Mouse (Mus musculus) lung, postnatal 0 days (tissue): ENCODE measurements at regions not wholly inside any gene's neighbourhood (a gene's known extent, or its start where the extent isn't known, plus 50 kb on each side); places are given as distances from the start of the nearest gene placed in this dataset.
A peak's percentile ranks its signal among the peaks of the same experiment; 100 is the strongest.
"Not testable (repeated sequence)": the region's sequence is repeated elsewhere in the genome, so short reads cannot be mapped to it uniquely, and the experiment has no call there.

Source experiments
- ATAC-seq: fragments of 200-750 bp; cut with Nextera tagmentation; 2 replicates; pipeline ENCODE4 v1.8.0; 2017; ENCODE audit warnings: moderate library complexity
- DNase-seq: peaks from one replicate; pipeline ENCODE4 v3.0.0-alpha.2; 2016; ENCODE audit warnings: low spot score
- H3K27ac ChIP-seq: fragments of 300-500 bp; sonication (generic); 2 replicates; pipeline ENCODE4 v1.5.1; 2014; ENCODE audit warnings: antibody characterized with exemption, mild to moderate bottlenecking, low read length, mixed read lengths
- H3K27me3 ChIP-seq: fragments of 300-500 bp; sonication (generic); replicated peaks from 2 replicates; pipeline ENCODE4 v1.6.1; 2014; ENCODE audit warnings: low read length, mixed read lengths; ENCODE audit not compliant: insufficient read depth
- H3K36me3 ChIP-seq: fragments of 300-500 bp; sonication (generic); 2 replicates; pipeline ENCODE4 v1.6.1; 2014; ENCODE audit warnings: low read length, mixed read lengths; ENCODE audit not compliant: insufficient read depth
- H3K4me1 ChIP-seq: fragments of 300-500 bp; sonication (generic); 2 replicates; pipeline ENCODE4 v1.6.1; 2014; ENCODE audit warnings: antibody characterized with exemption, low read depth, low read length, mixed read lengths; ENCODE audit not compliant: insufficient read depth
- H3K4me2 ChIP-seq: fragments of 300-500 bp; sonication (generic); replicated peaks from 2 replicates; pipeline ENCODE4 v1.6.1; 2014; ENCODE audit warnings: low read depth, mild to moderate bottlenecking, low read length, moderate library complexity, mixed read lengths
- H3K4me3 ChIP-seq: fragments of 300-500 bp; sonication (generic); 2 replicates; pipeline ENCODE4 v1.5.1; 2014; ENCODE audit warnings: low read depth, low read length
- H3K9ac ChIP-seq: fragments of 300-500 bp; sonication (generic); replicated peaks from 2 replicates; pipeline ENCODE4 v1.6.1; 2014; ENCODE audit warnings: low read depth, mild to moderate bottlenecking
- H3K9me3 ChIP-seq: fragments of 300-500 bp; sonication (generic); 2 replicates; pipeline ENCODE4 v1.6.1; 2016; ENCODE audit warnings: low read length, mixed read lengths
- CTCF ChIP-seq: IDR thresholded peaks from 2 replicates; pipeline ENCODE4 v1.5.1; 2016; ENCODE audit warnings: antibody characterized with exemption, mild to moderate bottlenecking
- EP300 ChIP-seq: IDR thresholded peaks from 2 replicates; pipeline ENCODE4 v1.6.1; 2016; ENCODE audit warnings: antibody characterized with exemption, mild to moderate bottlenecking, control low read depth
- WGBS: fragments of 180-500 bp; shearing (Covaris S2); extraction: QIAGEN DNeasy Blood & Tissue Kit; methylation state at CpG from one replicate; pipeline ENCODE4 v1.1.7; 2014; 5-methylcytosine and 5-hydroxymethylcytosine counted together

DNA sequence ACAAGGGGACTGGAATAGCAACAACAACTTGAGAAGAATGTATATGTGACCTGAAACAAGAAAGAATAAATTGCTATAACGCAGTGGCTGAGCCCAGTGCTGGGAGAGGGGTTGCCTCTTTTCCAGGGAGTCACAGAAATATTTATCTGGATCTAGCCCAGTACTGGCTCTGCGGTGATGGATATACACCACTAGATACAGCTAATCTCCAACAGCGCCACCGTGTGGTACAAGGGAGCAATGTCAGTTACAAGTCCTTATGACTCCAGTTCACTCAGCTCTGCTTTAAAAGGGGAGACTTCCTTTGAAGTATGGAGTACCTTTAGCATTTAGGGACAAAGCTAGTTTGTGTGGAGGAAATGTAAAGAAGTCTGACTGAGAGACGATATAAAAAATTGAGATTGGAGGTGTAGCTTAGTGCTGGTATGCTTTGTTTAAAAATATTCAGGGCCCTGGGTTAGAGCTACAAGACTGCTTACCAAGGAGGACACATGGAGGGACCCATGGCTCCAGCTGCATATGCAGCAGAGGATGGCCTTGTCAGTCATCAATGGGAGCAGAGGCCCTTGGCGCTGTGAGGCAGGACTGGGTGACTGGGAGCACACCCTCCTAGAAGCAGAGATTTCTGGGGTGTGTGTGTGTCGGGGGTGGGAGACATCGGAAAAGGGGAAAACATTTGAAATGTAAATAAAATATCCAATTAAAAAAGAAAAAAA is 97.6 kb upstream of the Stxbp6 start:
- WGBS, result 35% methylated on average over 8 of the region's 8 CpGs
- Histone ChIP-seq H3K36me3 (no peaks in the 10 kb centered on the region), H3K4me3 (no peak overlapping the region), H3K9me3 (no peaks in the 10 kb centered on the region), H3K9ac (no peak overlapping the region), H3K27ac (no peak overlapping the region), H3K4me2 (no peak overlapping the region), H3K27me3 (no peaks in the 10 kb centered on the region), H3K4me1 (no peaks in the 10 kb centered on the region)
- TF ChIP-seq CTCF (peak; percentile 94), EP300 (no peak)
- DNase-seq (peak; percentile 82), ATAC-seq (peak; percentile 57; the same call in 1 of the 2 replicates)

DNA sequence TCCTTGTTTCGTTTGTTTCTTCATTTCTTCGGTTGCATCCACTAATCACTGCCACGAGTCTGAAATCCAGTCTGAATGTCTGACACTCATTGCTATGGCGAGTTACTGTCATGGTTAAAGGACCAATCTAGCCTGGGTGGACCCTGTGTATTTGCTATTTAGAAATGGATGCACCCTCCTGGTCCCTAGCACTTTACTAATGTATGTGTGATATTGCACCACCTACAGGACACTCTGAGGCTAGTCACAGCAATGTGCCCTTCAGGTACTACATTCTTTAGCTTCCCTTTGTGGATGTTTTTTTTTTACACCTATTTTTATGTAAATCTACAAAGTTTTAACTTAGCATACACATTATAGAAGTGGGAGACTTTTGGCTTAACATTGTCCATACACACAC is 87.5 kb upstream of the Stxbp6 start:
- Histone ChIP-seq H3K36me3 (no peaks in the 10 kb centered on the region), H3K27ac (no peak overlapping the region), H3K4me2 (no peak overlapping the region), H3K9me3 (no peaks in the 10 kb centered on the region), H3K4me3 (no peak overlapping the region), H3K27me3 (no peaks in the 10 kb centered on the region), H3K9ac (no peak overlapping the region), H3K4me1 (no peaks in the 10 kb centered on the region)
- 69% methylated on average over 4 of the region's 4 CpGs for WGBS
- no peak for TF ChIP-seq EP300
- peak; percentile 77 for TF ChIP-seq CTCF
- no peak for ATAC-seq
- peak; percentile 57 for DNase-seq

- H3K27me3 ChIP-seq, DNase-seq, H3K4me1 ChIP-seq, H3K4me2 ChIP-seq, ATAC-seq, H3K9me3 ChIP-seq, H3K36me3 ChIP-seq, H3K27ac ChIP-seq, H3K4me3 ChIP-seq, H3K9ac ChIP-seq: not testable (repeated sequence)
- 73% methylated on average over 5 of the region's 5 CpGs for WGBS
These were observed 87.1 kb upstream of the Stxbp6 start for GRCm38 (mm10) chr12:45161581-45161980.

DNA sequence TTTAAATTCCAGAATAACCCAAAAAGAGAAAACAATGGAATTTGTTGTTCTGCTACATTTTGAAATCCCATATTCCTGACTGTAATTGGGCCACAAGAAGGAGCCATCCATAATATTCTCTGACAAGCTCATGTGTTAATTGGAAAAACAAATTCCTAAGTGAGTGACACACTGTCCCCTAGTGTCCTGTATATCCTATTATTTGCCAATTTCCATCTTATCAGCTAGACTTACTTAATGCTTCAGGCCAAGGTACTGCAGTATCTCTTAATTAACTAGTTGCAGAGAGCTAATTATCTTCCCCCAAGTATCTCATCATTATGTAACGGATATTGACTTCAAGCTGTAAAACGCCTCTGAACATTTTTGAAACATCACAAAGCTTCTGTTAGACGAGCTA is 84.5 kb upstream of the Stxbp6 start:
- no peaks in the 10 kb centered on the region for H3K27me3 ChIP-seq
- ATAC-seq (no peak), DNase-seq (no peak)
- TF ChIP-seq CTCF (peak; percentile 27; the same call in 1 of the 2 replicates), EP300 (no peak)
- WGBS, result 79% methylated on average over 3 of the region's 3 CpGs
- H3K9ac ChIP-seq, result no peak overlapping the region
- no peak overlapping the region for H3K4me2 ChIP-seq
- no peak overlapping the region for H3K4me3 ChIP-seq
- no peaks in the 10 kb centered on the region for H3K4me1 ChIP-seq
- no peaks in the 10 kb centered on the region for H3K36me3 ChIP-seq
- no peaks in the 10 kb centered on the region for H3K9me3 ChIP-seq
- no peak overlapping the region for H3K27ac ChIP-seq

- H3K9me3 ChIP-seq, result no peaks in the 10 kb centered on the region
- DNase-seq (no peak), ATAC-seq (no peak)
- H3K27ac ChIP-seq, result no peak overlapping the region
- no peaks in the 10 kb centered on the region for H3K36me3 ChIP-seq
- no peaks in the 10 kb centered on the region for H3K27me3 ChIP-seq
- no peak overlapping the region for H3K9ac ChIP-seq
- no peaks in the 10 kb centered on the region for H3K4me1 ChIP-seq
- no peak overlapping the region for H3K4me2 ChIP-seq
- H3K4me3 ChIP-seq, result no peak overlapping the region
- WGBS, result 48% methylated on average over 7 of the region's 7 CpGs
- TF ChIP-seq CTCF (no peak), EP300 (no peak)
These were observed 63.0 kb upstream of the Stxbp6 start for GRCm38 (mm10) chr12:45137438-45138018.

DNA sequence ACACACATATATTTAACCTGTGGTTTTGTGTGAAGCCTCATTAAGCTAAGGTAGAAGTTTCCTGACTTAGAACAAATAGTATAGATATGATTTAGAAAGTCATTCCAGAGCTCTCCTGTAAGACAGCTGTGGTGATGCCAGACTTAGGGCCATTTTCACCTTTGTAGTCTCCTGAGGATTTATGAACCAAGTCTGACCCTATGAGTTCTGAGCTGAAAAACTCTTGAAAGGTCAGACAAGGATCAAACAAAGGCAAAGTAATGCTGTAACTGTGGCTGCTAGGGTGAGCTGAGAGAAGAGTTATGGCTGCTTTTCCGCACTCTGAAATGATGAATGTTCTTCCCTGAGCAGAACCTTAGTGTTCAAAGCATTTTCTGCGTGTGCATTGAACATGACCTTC is 58.9 kb upstream of the Stxbp6 start:
- Histone ChIP-seq H3K4me1 (no peaks in the 10 kb centered on the region), H3K9ac (no peak overlapping the region), H3K36me3 (no peaks in the 10 kb centered on the region), H3K27ac (no peak overlapping the region), H3K4me2 (no peak overlapping the region), H3K9me3 (no peaks in the 10 kb centered on the region), H3K27me3 (no peaks in the 10 kb centered on the region), H3K4me3 (no peak overlapping the region)
- ATAC-seq, result no peak
- 63% methylated on average over 2 of the region's 2 CpGs for WGBS
- DNase-seq, result no peak
- TF ChIP-seq EP300, result no peak
- TF ChIP-seq CTCF, result no peak
